Mouse (Mus musculus): ENCODE measurements around the gene Arl14.
"Not testable (repeated sequence)": the region's sequence is repeated elsewhere in the genome, so short reads cannot be mapped to it uniquely, and the experiment has no call there.

Gene Arl14

DNA sequence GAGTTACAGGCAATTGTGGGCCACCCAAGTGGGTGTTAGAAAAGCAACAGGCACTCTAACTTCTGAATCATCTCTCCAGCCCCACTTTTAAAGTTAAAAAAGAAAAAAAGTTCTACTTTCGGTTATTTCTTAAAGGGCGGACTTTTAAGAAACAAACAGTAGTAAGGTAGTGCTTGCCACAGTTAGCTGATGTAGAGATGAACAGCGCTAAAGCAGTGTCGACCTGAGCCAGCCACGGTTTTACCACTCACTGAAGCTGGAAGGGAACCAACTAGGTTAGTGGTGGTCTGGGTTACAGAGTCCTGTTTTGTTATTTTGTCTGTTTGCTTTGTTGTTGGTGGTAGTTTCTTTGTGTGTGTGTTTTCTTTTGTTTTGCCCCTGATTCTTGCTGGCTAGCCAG lies 8.8 kb upstream of the Arl14 start:
- DNase-seq (ENCODE audit: low read depth): no peak

- no peak for DNase-seq (ENCODE audit: low read depth)
These were observed 7.7 kb upstream of the Arl14 start for GRCm38 (mm10) chr3:69214566-69214965.

DNA sequence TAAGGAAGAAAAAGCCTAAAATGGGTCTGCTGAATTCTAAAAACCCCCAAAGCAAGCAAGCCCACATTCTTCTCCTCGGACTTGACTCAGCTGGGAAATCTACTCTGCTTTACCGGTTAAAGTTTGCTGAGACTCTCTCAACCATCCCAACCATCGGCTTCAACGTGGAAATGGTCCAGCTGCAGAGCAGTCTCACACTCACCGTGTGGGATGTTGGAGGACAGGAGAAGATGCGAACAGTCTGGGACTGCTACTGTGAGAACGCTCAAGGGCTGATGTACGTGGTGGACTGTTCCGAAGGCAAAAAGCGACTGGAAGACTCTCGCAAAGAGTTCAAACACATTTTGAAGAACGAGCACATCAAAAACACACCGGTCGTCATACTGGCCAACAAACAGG lies 282 bp downstream of the Arl14 start:
- no peak for DNase-seq (ENCODE audit: low read depth)

GRCm38 (mm10) chr3:69222987-69223386 lies 768 bp downstream of the Arl14 start:
- no peak for DNase-seq (ENCODE audit: low read depth)

DNA sequence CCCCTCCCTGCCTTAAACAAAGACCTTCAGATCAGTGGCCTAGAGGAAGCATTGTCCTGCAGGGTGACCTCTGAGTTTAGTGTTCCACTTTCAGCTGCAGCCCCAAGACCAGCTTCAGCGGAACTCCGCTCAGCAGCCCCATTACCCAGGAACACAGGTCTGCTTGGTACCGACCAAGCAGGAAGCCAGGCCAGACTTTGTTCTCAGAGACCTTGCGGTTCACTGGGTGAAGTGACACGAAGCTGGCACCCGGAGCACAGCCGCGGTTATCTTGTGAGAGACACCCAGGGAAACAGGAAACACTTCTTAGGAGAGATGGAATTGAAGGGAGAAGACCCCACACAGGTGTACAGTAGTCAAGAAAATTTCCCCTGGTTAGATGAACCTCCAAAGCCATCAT lies 1.4 kb downstream of the Arl14 start:
- DNase-seq (ENCODE audit: low read depth): peak; percentile 41

DNA sequence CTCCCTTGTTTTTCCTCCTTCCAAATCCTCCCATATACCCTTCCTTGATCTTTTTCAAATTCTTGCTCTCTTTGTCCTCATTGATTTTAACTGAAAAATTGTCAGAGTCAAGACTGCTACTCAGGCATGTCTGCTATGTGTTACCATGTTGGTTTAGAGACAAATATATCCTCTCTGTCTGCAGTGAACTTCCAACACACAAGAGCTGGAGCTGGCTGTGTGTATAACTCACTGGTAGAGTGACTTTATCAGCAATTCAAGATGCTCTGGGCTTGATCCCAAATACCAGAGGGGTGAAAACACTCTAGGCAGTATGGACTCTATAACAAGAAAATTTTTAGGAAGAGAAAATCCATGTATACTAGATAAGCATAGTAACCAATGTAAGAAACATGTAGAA lies 2.8 kb downstream of the Arl14 start:
- DNase-seq (ENCODE audit: low read depth): no peak

- no peak for DNase-seq (ENCODE audit: low read depth)
These were observed 4.3 kb downstream of the Arl14 start for GRCm38 (mm10) chr3:69226496-69226895.

GRCm38 (mm10) chr3:69228002-69228401 lies 5.8 kb downstream of the Arl14 start:
- no peak for DNase-seq (ENCODE audit: low read depth)

DNA sequence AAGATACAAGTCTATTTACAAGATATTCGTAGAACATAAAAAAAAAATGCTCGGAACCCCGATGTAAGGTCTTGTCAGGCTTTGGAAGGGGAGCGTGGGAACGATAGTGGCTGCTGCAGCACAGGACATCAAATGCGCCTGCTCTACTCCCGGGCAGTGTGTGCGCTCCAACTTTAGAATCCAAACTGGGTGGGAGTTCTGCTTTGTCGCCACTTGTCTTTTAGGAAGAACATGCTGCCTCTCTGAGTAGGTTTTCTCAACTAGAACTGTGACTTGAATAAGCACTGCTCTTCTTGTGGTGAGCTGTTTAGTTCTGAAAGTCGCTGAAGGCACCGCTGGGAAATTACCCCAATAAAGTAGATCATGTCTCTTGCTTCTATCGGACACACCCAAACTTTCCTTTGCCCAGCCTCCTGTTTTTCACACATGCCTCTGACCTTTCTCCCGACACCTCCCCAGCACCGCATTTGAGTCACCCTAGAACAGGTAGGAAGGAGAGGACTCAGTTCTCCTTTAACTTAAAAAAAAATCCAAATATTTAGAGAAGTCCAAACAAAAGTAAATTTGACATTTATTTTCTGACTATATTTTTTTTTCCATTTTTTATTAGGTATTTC lies 9.4 kb downstream of the Arl14 start:
- DNase-seq (ENCODE audit: low read depth): no peak

DNA sequence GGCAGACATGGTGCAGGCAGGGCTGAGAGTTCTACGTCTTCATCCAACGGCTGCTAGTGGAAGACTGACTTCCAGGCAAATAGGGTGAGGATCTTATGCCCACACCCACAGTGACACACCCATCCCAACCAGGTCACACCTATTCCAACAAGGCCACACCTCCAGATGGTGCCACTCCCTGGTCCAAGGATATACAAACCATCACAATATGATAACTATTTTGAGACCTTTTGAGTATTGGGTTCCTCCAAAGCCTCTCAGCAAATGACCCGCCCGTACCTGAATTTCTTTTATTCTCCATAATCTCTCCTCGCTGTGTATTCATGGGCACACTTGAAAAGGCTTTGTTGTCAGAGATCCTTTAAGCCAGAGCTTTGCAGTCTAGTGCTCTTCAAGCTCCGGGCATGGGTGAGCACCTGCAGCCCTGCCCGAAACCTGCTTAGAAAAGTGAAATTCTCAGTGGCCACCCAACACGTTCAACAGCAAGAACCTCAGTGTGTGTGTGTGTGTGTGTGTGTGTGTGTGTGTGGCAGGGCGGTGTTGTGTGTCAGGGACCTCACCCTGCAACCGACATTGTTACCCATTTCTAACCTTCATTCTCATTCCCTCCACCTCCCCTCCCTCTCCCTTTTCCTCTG lies 11.5 kb downstream of the Arl14 start:
- DNase-seq (ENCODE audit: low read depth): not testable (repeated sequence)

- DNase-seq (ENCODE audit: low read depth): no peak
These were observed 12.3 kb downstream of the Arl14 start for GRCm38 (mm10) chr3:69234525-69234924.

- DNase-seq (ENCODE audit: low read depth): no peak
These were observed 13.6 kb downstream of the Arl14 start for GRCm38 (mm10) chr3:69235806-69236205.

- no peak for DNase-seq (ENCODE audit: low read depth)
These were observed 14.3 kb downstream of the Arl14 start for GRCm38 (mm10) chr3:69236491-69236890.

DNA sequence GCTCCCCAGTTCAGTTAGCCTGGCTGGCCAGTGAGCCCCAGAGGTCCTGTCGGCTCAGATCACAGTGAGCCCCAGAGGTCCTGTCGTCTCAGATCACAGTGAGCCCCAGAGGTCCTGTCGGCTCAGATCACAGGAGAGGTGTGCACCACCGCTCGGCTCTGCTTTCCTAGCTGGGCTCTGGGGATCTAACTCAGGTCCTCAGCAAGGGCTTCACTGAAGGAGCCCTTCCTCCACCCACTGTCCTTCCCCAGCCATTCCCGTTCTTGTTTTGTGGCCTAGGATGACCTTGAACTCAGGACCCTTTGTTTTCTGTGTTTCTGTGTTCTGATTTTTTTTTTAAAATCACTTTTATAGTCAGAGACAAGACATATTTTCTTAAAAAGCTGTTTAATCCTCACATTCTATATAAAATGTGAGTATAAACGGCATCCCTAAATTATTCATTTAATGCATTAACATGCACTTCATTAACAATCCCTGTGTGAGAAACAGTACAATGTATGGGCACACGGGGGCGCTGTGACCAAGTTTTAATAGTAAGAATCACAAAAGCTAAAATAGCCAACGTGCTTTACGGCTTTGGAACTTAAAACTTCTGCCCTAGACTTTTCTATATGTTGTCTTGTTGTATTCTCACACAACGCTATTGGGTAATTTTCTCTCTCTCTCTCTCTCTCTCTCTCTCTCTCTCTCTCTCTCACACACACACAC lies 16.1 kb downstream of the Arl14 start:
- DNase-seq (ENCODE audit: low read depth): peak; percentile 80

- DNase-seq (ENCODE audit: low read depth): no peak
These were observed 17.0 kb downstream of the Arl14 start for GRCm38 (mm10) chr3:69239246-69239645.

GRCm38 (mm10) chr3:69241020-69241419 lies 18.8 kb downstream of the Arl14 start:
- DNase-seq (ENCODE audit: low read depth): no peak

DNA sequence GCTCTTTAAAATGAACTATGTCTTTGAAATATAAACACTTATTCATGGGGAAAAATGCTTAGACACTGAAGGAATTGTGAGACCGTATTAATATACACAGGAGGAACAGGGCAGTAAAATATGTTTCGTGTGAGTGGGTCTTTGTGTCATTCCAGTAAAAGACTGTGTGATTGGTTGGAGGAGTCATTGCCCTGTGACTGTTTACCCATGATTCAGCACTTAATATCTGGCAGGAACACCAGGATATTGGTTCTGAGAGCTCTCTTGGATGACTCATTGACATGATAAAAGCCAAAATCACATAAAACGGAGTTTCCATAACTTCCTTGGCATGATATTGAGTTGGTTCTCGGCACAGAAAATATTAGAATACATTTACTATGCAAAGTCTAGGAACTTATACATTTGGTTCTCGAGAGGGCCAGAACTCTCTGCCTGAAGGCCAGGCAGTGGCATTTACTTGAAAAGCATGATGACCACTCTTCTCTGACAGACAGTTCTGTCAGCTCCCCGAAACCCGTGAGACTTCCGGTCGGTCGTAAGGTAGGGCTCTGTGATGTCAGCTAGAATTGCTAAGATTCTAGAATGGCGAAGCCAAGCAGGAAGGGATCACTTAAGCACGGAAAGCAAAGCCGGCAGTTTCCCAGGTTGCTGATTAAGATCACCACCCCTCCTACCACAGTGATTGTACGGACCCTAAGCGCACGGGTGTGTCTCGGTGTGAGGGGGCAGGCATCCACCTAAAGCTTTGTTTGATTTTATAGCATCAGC lies 31.1 kb downstream of the Arl14 start:
- no peak for DNase-seq (ENCODE audit: low read depth)

DNA sequence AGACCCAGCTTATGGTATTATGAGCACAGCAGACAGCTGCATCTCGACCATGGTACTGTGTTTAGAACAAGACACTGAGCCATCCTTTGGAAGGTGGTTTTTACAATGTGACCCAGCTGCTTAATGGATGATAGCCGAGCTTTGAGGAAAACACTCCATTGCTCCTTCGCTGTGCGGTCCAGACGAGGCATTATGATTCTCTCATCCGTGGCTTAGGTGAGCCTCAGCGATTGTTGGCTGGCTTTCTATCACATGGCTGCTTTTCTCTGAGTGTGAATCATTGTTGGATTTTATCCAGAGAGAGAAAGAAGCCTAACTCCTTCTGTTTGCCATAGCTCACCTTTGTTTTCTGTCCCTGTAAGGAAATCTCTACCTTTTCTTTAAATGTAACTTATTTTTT lies 32.5 kb downstream of the Arl14 start:
- DNase-seq (ENCODE audit: low read depth): no peak

DNA sequence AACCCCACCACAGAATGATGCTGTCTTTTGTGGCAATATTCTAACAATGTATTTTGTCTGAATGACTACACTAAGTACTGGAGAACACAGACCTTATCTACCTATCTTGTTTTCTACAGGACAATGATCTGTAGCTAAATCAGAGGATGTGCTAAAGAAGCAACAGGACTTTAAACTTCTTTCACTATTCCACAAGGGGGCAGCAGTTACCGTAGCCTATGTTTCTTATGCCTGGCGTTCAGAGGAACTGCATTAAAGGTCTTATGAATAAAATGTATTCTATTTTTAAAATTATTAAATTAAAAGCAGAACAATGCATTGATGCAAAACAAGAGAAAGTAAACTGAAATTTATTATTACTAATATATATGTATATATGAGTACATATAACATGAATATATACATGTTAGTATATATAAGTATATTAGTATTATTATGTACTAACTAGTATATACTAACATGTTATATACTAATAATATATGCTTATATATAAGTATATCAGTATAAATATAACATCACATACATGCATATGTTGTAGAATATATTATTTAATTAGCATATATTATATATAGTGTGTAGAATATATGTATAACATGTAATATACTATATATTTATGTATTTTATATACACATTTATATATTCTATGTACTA lies 35.0 kb downstream of the Arl14 start:
- peak; percentile 80 for DNase-seq (ENCODE audit: low read depth)

DNA sequence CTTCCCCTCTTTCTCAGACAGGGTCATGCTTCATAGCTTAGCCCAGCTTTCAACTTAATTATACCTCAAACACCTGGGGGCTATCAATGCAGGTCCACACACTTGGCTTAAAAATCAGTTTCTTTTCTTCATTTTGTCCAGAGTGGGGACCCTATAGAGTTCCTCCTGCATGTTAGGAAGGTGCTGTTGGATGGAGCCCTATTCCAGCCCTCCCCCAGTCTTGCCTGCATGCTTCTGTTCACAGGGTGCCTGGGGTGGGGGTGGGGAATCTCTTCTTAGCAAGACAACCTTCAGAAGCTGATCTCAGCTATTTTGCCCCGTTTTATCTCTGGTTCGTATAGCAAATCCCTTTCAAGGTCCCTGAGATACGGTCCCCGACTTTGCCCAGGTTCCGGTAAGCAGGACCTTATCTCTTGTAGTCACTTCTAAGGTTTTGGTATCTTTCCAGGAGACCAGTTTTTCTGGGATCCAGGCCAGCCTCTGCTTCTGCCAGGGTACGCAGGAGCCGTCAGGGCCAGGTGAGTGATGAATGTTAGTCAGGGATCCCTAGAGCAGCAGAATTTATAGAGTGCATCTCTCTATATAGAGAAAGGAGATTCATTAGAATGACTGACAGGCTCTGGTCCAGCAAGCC lies 40.9 kb downstream of the Arl14 start:
- no peak for DNase-seq (ENCODE audit: low read depth)

- DNase-seq (ENCODE audit: low read depth): peak; percentile 34
These were observed 42.1 kb downstream of the Arl14 start for GRCm38 (mm10) chr3:69264299-69264698.

- DNase-seq (ENCODE audit: low read depth): no peak
These were observed 49.6 kb downstream of the Arl14 start for GRCm38 (mm10) chr3:69271812-69272211.
